Mouse (Mus musculus) olfactory bulb, adult 2 months (tissue): ENCODE measurements around the gene Iah1. TPM values are rescaled to one million over a fixed set of nuclear protein-coding genes. Genes with fewer than 3 reads are reported as not detected.

Experiments used
- H3K27ac ChIP-seq: fragments of 200-500 bp; 2 replicates; pipeline ENCODE4 v1.5.1; 2012; ENCODE audit warnings: low read depth, low read length; ENCODE audit not compliant: insufficient read depth
- H3K4me1 ChIP-seq: fragments of 200-500 bp; 2 replicates; pipeline ENCODE4 v1.6.1; 2012; ENCODE audit warnings: low read length; ENCODE audit not compliant: control insufficient read depth, insufficient read depth
- H3K4me3 ChIP-seq: fragments of 200-500 bp; 2 replicates; pipeline ENCODE4 v1.5.1; 2012; ENCODE audit warnings: mild to moderate bottlenecking, low read depth, low read length, moderate library complexity; ENCODE audit not compliant: insufficient read depth
- CTCF ChIP-seq: fragments of 200-500 bp; IDR thresholded peaks from 2 replicates; pipeline ENCODE4 v1.5.1; 2012; ENCODE audit warnings: low read depth, mild to moderate bottlenecking, low read length, moderate library complexity; ENCODE audit not compliant: insufficient read depth
- POLR2A ChIP-seq: fragments of 200-500 bp; IDR thresholded peaks from 2 replicates; pipeline ENCODE4 v1.6.1; 2012; ENCODE audit warnings: mild to moderate bottlenecking, low read depth, low read length, moderate library complexity; ENCODE audit not compliant: insufficient read depth
- WGBS: fragments of 180-500 bp; shearing (Covaris S2); methylation state at CpG from one replicate; pipeline ENCODE4 v1.1.7; 2018; 5-methylcytosine and 5-hydroxymethylcytosine counted together
- polyA plus RNA-seq: library from polyadenylated mRNA; stranded (reverse); fragments of >200 nt; gene quantifications from 2 replicates; pipeline ENCODE4 v1.2.4, GENCODE M21; 2012; ENCODE audit warnings: low replicate concordance; ENCODE audit not compliant: missing spikeins, insufficient read depth, insufficient read length

Iah1 gene
- polyA plus RNA-seq, 1 experiment = not detected

- 0 out of 2 replicates have a peak, but pooled peaks cover 2% of the 10 kb centered on the region for H3K4me1 ChIP-seq
These were observed 10.1 kb downstream of the Iah1 start for GRCm38 (mm10) chr12:21326325-21326724.

GRCm38 (mm10) chr12:21329661-21330400 lies 13.6 kb downstream of the Iah1 start:
- H3K27ac ChIP-seq = no peak overlapping the region
- TF ChIP-seq POLR2A = no peak
- TF ChIP-seq CTCF = no peak
- 92% methylated on average over 9 of the region's 9 CpGs for WGBS
- no peak overlapping the region for H3K4me3 ChIP-seq
- H3K4me1 ChIP-seq = 0 out of 2 replicates have a peak, but pooled peaks cover 2% of the 10 kb centered on the region

More at GRCm38 (mm10) chr12:21326325-21326724, 10.1 kb downstream of the Iah1 start:
- 92% methylated on average over 3 of the region's 3 CpGs for WGBS
- Histone ChIP-seq H3K27ac (no peak overlapping the region), H3K4me3 (no peak overlapping the region)
- TF ChIP-seq POLR2A = no peak
- TF ChIP-seq CTCF = no peak

- TF ChIP-seq POLR2A = no peak
- TF ChIP-seq CTCF = no peak
- Histone ChIP-seq H3K4me1 (peaks cover 6% of the 10 kb centered on the region; the same call in 1 of the 2 replicates), H3K4me3 (no peak overlapping the region), H3K27ac (no peak overlapping the region)
- 73% methylated on average over 10 of the region's 10 CpGs for WGBS
These were observed 14.9 kb downstream of the Iah1 start for GRCm38 (mm10) chr12:21330961-21331576.

GRCm38 (mm10) chr12:21331711-21332110 lies 15.5 kb downstream of the Iah1 start:
- TF ChIP-seq CTCF (no peak), POLR2A (no peak)
- Histone ChIP-seq H3K27ac (no peak overlapping the region), H3K4me3 (no peak overlapping the region), H3K4me1 (peaks cover 6% of the 10 kb centered on the region; the same call in 1 of the 2 replicates)
- 79% methylated on average over 6 of the region's 6 CpGs for WGBS

- no peak overlapping the region for H3K27ac ChIP-seq
- 95% methylated on average over 7 of the region's 7 CpGs for WGBS
- H3K4me1 ChIP-seq = peaks cover 6% of the 10 kb centered on the region; the same call in 1 of the 2 replicates
- H3K4me3 ChIP-seq = no peak overlapping the region
- TF ChIP-seq POLR2A (no peak), CTCF (no peak)
These were observed 16.8 kb downstream of the Iah1 start for GRCm38 (mm10) chr12:21333021-21333420.

- H3K4me3 ChIP-seq = no peak overlapping the region
- no peak for TF ChIP-seq POLR2A
- no peak for TF ChIP-seq CTCF
- WGBS = 93% methylated on average over 5 of the region's 5 CpGs
- no peak overlapping the region for H3K27ac ChIP-seq
- peaks cover 6% of the 10 kb centered on the region; the same call in 1 of the 2 replicates for H3K4me1 ChIP-seq
These were observed 17.6 kb downstream of the Iah1 start for GRCm38 (mm10) chr12:21333766-21334165.

GRCm38 (mm10) chr12:21335869-21336268 lies 19.7 kb downstream of the Iah1 start:
- no peak for TF ChIP-seq CTCF
- no peak for TF ChIP-seq POLR2A
- no peak overlapping the region for H3K4me3 ChIP-seq
- H3K27ac ChIP-seq = no peak overlapping the region
- 60% methylated on average over 7 of the region's 7 CpGs for WGBS
- peaks cover 5% of the 10 kb centered on the region; the same call in 1 of the 2 replicates for H3K4me1 ChIP-seq

GRCm38 (mm10) chr12:21337171-21337570 lies 21.0 kb downstream of the Iah1 start:
- WGBS = over 99% methylated on average over 5 of the region's 5 CpGs
- Histone ChIP-seq H3K27ac (no peak overlapping the region), H3K4me3 (no peak overlapping the region), H3K4me1 (peaks cover 4% of the 10 kb centered on the region; the same call in 1 of the 2 replicates)
- no peak for TF ChIP-seq CTCF
- no peak for TF ChIP-seq POLR2A

- no peak overlapping the region for H3K27ac ChIP-seq
- no peak overlapping the region for H3K4me3 ChIP-seq
- peaks cover 3% of the 10 kb centered on the region; the same call in 1 of the 2 replicates for H3K4me1 ChIP-seq
- WGBS = 97% methylated on average over 5 of the region's 5 CpGs
- TF ChIP-seq POLR2A = no peak
- TF ChIP-seq CTCF = no peak
These were observed 24.5 kb downstream of the Iah1 start for GRCm38 (mm10) chr12:21340674-21341073.
